Mouse (Mus musculus): Measurements from ENCODE around the gene Maml2.

DNA sequence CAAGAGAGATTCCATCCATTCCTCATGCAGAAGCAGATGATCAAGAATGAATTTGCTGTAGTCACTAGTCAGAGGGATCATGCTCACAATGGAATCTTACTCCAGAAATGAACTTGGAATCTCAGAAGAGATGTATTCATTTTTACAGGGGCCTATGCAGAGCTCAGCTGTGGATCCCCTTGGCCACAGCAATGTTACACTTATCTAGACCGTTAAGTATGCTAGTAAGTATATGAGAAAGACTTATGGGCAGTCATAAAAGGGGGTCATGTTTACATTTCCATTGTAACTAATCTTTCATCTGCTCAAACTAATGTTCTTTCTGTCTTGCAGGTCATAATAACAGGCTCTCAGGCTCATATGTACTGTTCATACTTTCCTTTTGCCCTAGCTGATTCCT is 227.3 kb downstream of the Maml2 start:
- TF ChIP-seq CEBPB (IDR thresholded peaks at IDR 0.05; ENCODE audit: insufficient read depth, poor library complexity, severe bottlenecking), result no peak
- TF ChIP-seq POLR2A (IDR thresholded peaks at IDR 0.05; ENCODE audit: insufficient read length, low read depth), result no peak
- no peak for TF ChIP-seq USF1 (IDR thresholded peaks at IDR 0.05; ENCODE audit: low read depth)
- no peak for TF ChIP-seq MYOG (IDR thresholded peaks at IDR 0.05; ENCODE audit: control insufficient read depth in 1 of 3, insufficient read depth in 1 of 3, insufficient read length in 2 of 3, low read depth in 2 of 3)
- no peak for TF ChIP-seq POLR2AphosphoS2 (IDR thresholded peaks at IDR 0.05; ENCODE audit: insufficient read length, low read depth)
- no peak for TF ChIP-seq TCF12 (IDR thresholded peaks at IDR 0.05; ENCODE audit: insufficient read depth, poor library complexity, severe bottlenecking)
